Mouse (Mus musculus): ENCODE measurements around the gene Mob3b.

DNA sequence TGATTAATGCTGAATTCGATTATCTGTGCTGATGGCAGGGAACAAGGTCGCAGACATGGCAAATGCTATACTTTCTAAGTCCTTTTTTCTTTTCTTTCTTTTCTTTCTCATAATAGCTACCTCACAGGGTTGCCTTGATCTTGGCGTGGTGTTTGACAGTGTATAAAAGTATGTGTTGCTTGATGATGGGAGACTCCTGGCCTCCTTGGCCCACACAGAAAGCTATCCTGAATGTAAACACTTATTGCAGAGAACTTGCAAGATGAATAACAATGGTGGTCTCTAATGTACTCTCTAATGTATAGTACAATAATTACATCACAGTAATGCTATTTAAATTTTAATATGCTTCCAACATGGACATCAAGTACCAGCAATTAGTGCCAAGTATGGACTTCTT is 96.9 kb downstream of the Mob3b start:
- no peak for TF ChIP-seq POLR2A (IDR thresholded peaks at IDR 0.05; ENCODE audit: extremely low read depth, insufficient read depth, low read length)
- no peak for TF ChIP-seq CTCF (IDR thresholded peaks at IDR 0.05; ENCODE audit: low read depth, low read length)

All from liver, adult 2 months (tissue).